Mouse (Mus musculus) layer of hippocampus, adult 2 months (tissue): ENCODE measurements around the gene Atp5j. TPM values are rescaled to one million over a fixed set of nuclear protein-coding genes. Genes with fewer than 3 reads are reported as not detected.

Source experiments
- DNase-seq, 2 experiments: peaks; one replicate each; pipeline ENCODE4 v3.0.0; 2022; ENCODE audit warnings: low spot score in 2 of 2
- H3K27ac ChIP-seq: fragments of 200-600 bp; 2 replicates; pipeline ENCODE4 v1.8.1; 2022
- H3K4me3 ChIP-seq: fragments of 200-600 bp; 2 replicates; pipeline ENCODE4 v1.8.1; 2022; ENCODE audit warnings: mild to moderate bottlenecking
- CTCF ChIP-seq: fragments of 200-600 bp; conservative IDR thresholded peaks from 2 replicates; pipeline ENCODE4 v1.8.1; 2022; ENCODE audit warnings: antibody characterized with exemption, mild to moderate bottlenecking, moderate library complexity
- total RNA-seq, 2 experiments: library from RNA; stranded (reverse); gene quantifications; 2 replicates each; pipeline ENCODE4 v1.2.3; 2021

Gene Atp5j
- total RNA-seq, 2 experiments from 2014 or later: 360 to 363 TPM

- no peak overlapping the region for H3K27ac ChIP-seq
- DNase-seq: no peak
- no peak for TF ChIP-seq CTCF
- no peak overlapping the region for H3K4me3 ChIP-seq
These were observed 35.4 kb downstream of the Atp5j start for GRCm38 (mm10) chr16:84800038-84800437.

GRCm38 (mm10) chr16:84796678-84797077 lies 38.7 kb downstream of the Atp5j start:
- no peak for DNase-seq
- no peak for TF ChIP-seq CTCF
- Histone ChIP-seq H3K27ac (no peak overlapping the region), H3K4me3 (no peak overlapping the region)

GRCm38 (mm10) chr16:84795337-84795736 lies 40.1 kb downstream of the Atp5j start:
- Histone ChIP-seq H3K4me3 (no peak overlapping the region), H3K27ac (no peak overlapping the region)
- TF ChIP-seq CTCF: 0 out of 2 replicates have a peak, but pooled peaks have one; percentile 4
- DNase-seq: no peak

- no peak overlapping the region for H3K27ac ChIP-seq
- H3K4me3 ChIP-seq: no peak overlapping the region
- DNase-seq: no peak
- no peak for TF ChIP-seq CTCF
These were observed 42.0 kb downstream of the Atp5j start for GRCm38 (mm10) chr16:84793401-84793800.

DNA sequence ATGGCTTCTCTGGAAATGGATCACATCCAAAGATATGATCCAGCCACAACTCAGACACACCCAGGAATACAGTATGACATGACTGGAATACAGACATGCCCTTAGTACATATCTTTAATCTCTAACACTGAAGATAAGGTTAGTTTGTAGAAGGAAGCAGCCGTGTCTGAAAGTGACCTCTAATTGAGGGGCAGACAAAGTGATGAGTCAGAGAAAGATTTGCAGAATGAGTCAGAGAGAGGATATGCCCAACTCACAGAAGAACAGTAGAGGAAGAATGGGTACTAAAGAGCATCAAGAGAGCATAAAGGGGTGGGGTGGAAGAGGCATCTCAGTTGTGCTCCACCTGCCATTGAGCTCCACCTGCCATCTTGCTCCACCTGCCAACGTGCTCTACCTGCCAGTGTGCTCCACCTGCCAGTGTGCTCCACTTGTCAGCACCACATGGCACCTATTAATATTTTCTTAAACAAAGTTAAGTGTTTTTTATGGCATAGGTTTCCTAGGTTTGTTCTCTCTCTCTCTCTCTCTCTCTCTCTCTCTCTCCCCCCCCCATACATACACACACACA lies 44.7 kb downstream of the Atp5j start:
- TF ChIP-seq CTCF: no peak
- Histone ChIP-seq H3K4me3 (no peak overlapping the region), H3K27ac (no peak overlapping the region)
- DNase-seq: no peak

DNA sequence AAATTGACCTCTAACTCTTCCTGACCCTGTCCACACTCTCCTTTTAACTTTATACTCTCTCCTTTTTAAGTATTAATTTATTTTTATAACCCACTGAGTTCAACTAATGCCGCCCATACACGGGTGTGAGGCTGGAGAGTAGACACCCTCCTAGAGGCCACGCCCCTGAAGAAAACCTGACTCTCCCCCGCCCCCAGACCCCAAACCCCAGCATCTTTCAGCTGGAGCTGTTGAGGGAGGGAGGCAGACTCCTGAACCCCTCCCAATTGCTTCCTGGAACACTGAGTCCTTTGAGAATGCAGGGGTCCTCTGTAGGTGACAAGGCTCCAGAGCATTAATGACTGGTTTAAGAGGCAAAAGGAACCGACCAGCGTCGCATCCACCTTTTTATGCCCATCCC lies 50.5 kb downstream of the Atp5j start:
- Histone ChIP-seq H3K4me3 (no peak overlapping the region), H3K27ac (no peak overlapping the region; the same call in 1 of the 2 replicates)
- TF ChIP-seq CTCF: no peak
- no peak for DNase-seq

- Histone ChIP-seq H3K27ac (peak overlapping the region; percentile 54), H3K4me3 (no peak overlapping the region)
- DNase-seq: no peak
- no peak for TF ChIP-seq CTCF
These were observed 52.1 kb downstream of the Atp5j start for GRCm38 (mm10) chr16:84783279-84783678.

- no peak overlapping the region for H3K4me3 ChIP-seq
- no peak overlapping the region for H3K27ac ChIP-seq
- DNase-seq: no peak
- no peak for TF ChIP-seq CTCF
These were observed 55.7 kb downstream of the Atp5j start for GRCm38 (mm10) chr16:84779718-84780117.

- DNase-seq: no peak
- no peak overlapping the region for H3K4me3 ChIP-seq
- no peak overlapping the region for H3K27ac ChIP-seq
- no peak for TF ChIP-seq CTCF
These were observed 56.4 kb downstream of the Atp5j start for GRCm38 (mm10) chr16:84778861-84779630.

GRCm38 (mm10) chr16:84778431-84778830 lies 57.0 kb downstream of the Atp5j start:
- no peak for DNase-seq
- no peak for TF ChIP-seq CTCF
- Histone ChIP-seq H3K27ac (no peak overlapping the region), H3K4me3 (no peak overlapping the region)

Other genes starting within 250 kb of the Atp5j start
- gene Mrpl39, start 99.9 kb downstream of the Atp5j start, total RNA-seq: 10 to 100 TPM; 19.7 to 27.6 TPM
- gene Jam2, start 61.5 kb downstream of the Atp5j start, total RNA-seq: 10 to 100 TPM; 18.9 to 22.6 TPM
- 10 to 100 TPM; 26.1 to 33.3 TPM for gene Gabpa, start 700 bp downstream of the Atp5j start, total RNA-seq